Mouse (Mus musculus) liver, adult 2 months (tissue): ENCODE data around the gene Sh3gl2. TPM values are rescaled to one million over a fixed set of nuclear protein-coding genes. Genes with fewer than 3 reads are reported as not detected.

ENCODE experiments used
- DNase-seq: peaks from one replicate; pipeline ENCODE4 v3.0.0-alpha.2; 2011; ENCODE audit warnings: low read depth, low spot score; ENCODE audit errors: extremely low read depth
- H3K27ac ChIP-seq: fragments of 200-500 bp; replicated peaks from 2 replicates; pipeline ENCODE4 v1.5.1; 2012; ENCODE audit warnings: low read depth, mild to moderate bottlenecking, control low read depth, inconsistent platforms, low read length; ENCODE audit not compliant: insufficient read depth
- H3K27me3 ChIP-seq: fragments of 200-500 bp; 2 replicates; pipeline ENCODE4 v1.6.1; 2012; ENCODE audit warnings: mild to moderate bottlenecking, moderate library complexity, low read length, inconsistent platforms; ENCODE audit not compliant: control insufficient read depth, insufficient read depth
- H3K36me3 ChIP-seq: fragments of 200-500 bp; 2 replicates; pipeline ENCODE4 v1.6.1; 2012; ENCODE audit warnings: low read length, inconsistent platforms; ENCODE audit not compliant: control insufficient read depth, insufficient read depth
- H3K4me1 ChIP-seq: fragments of 200-500 bp; 2 replicates; pipeline ENCODE4 v1.6.1; 2011; ENCODE audit warnings: low read length; ENCODE audit not compliant: control insufficient read depth, insufficient read depth
- H3K4me3 ChIP-seq: fragments of 200-500 bp; 2 replicates; pipeline ENCODE4 v1.5.1; 2011; ENCODE audit warnings: low read depth, mild to moderate bottlenecking, control low read depth, low read length, moderate library complexity; ENCODE audit not compliant: insufficient read depth
- H3K79me2 ChIP-seq: fragments of 200-500 bp; 2 replicates; pipeline ENCODE4 v1.6.1; 2012; ENCODE audit warnings: inconsistent platforms, mild to moderate bottlenecking, low read length, moderate library complexity; ENCODE audit not compliant: control insufficient read depth, insufficient read depth
- H3K9ac ChIP-seq: fragments of 200-500 bp; 2 replicates; pipeline ENCODE4 v1.6.1; 2012; ENCODE audit warnings: low read depth, mild to moderate bottlenecking, control low read depth, inconsistent platforms, low read length
- CTCF ChIP-seq: fragments of 200-500 bp; IDR thresholded peaks from 2 replicates; pipeline ENCODE4 v1.5.1; 2011; ENCODE audit warnings: low read depth, low read length, control low read depth
- POLR2A ChIP-seq: fragments of 200-500 bp; IDR thresholded peaks from 2 replicates; pipeline ENCODE4 v1.6.1; 2011; ENCODE audit warnings: low read length, control low read depth; ENCODE audit not compliant: insufficient read depth; ENCODE audit errors: extremely low read depth
- WGBS: fragments of 180-500 bp; shearing (Covaris S2); methylation state at CpG from one replicate; pipeline ENCODE4 v1.1.7; 2018; 5-methylcytosine and 5-hydroxymethylcytosine counted together
- polyA plus RNA-seq: library from polyadenylated mRNA; depleted of rRNA; stranded (reverse); fragments of >200 nt; gene quantifications from 2 replicates; pipeline ENCODE4 v1.2.3, GENCODE M21; 2012
- total RNA-seq: library from RNA; depleted of rRNA; stranded (reverse); fragments of >200 nt; gene quantifications from 2 replicates; pipeline ENCODE4 v1.2.3, GENCODE M21; 2014

The Sh3gl2 gene
- total and polyA plus RNA-seq, 2 experiments: 0.09 TPM; not detected in 1

DNA sequence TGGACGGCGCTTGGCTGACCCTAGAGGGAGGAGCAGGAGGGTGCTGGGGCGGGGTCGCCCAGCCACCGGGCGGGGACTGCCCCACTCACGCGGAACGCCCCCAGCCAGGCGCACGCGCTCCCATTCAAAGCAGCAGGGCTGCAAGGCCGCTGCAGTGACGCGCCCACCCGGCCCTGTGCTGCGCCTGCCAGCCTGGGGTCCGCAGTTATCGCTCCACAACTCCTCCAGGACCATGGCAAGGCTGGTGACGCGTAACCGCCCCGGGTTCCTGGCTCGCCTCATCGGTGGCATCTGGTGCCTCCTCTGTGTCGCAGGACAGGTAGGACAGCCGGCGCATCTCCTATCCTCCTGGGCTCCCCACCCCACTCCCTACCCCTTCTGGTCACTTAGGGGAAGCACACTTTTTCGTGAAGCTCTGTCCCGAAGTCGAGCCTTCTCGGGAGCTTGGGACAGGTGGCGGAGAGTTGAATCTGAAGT is 309.3 kb downstream of the Sh3gl2 start:
- Histone ChIP-seq H3K4me1 (no peaks in the 10 kb centered on the region), H3K79me2 (no peaks in the 10 kb centered on the region), H3K27me3 (0 out of 2 replicates have a peak, but pooled peaks cover 3% of the 10 kb centered on the region), H3K9ac (no peak overlapping the region), H3K4me3 (peak overlapping the region; percentile 46; the same call in 1 of the 2 replicates), H3K36me3 (no peaks in the 10 kb centered on the region), H3K27ac (no peak overlapping the region)
- TF ChIP-seq POLR2A (no peak), CTCF (no peak)
- WGBS: 3% methylated on average over 33 of the region's 33 CpGs
- DNase-seq: no peak

DNA sequence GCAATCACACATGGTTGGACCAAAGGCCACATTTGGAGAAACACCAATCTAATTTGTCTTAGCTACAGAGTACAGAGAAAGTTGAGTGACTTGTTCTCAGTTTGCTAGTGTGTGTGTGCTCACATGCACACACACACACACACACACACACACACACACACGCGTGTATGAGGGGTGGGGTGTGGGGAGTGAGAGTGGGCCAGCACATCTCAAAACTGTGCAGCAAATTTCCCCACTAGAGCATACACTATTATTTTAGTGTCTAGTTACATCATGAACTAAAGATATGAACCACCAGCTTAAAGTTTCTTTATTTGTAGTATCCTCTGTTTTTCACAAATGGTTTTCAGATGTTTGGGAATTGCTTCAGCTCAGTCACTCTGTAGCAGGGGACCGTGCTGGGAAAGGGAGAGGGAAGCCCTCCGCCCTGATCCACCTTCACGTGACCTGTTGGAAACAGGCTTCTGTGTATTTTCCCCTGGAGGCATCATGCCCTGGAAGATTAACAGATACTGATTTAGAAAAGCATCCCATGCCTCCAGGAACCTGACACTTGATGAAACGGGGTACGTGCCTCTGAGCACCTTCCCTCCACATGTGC is 322.1 kb downstream of the Sh3gl2 start:
- DNase-seq: no peak
- H3K9ac ChIP-seq: no peak overlapping the region
- WGBS: 91% methylated on average over 7 of the region's 7 CpGs

DNA sequence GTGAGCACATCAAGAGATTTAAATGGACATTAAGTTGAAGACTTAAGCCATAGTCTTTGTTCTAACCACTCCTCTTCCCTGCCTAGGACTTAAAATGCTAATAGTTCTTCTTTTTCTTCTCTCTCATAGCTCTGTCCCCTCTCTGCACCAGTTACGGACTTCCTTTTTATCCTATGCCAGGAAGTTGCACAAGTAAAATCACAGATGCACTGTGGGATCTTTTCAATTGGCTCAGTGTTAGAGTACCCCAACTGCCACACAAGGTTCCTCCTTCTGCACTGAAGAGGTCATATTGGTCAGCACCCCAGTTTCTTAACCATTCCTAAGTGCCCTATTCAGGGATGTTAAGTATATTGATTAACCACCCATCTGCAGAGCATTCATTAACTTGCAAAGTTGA is 324.9 kb downstream of the Sh3gl2 start:
- H3K4me1 ChIP-seq: no peaks in the 10 kb centered on the region
- H3K4me3 ChIP-seq: no peak overlapping the region
- WGBS: 86% methylated on average over 1 of the region's 1 CpGs

More for the DNA sequence above, 322.1 kb downstream of the Sh3gl2 start:
- no peaks in the 10 kb centered on the region for H3K36me3 ChIP-seq
- H3K79me2 ChIP-seq: no peaks in the 10 kb centered on the region
- no peaks in the 10 kb centered on the region for H3K27me3 ChIP-seq
- no peak for TF ChIP-seq CTCF
- no peak overlapping the region for H3K27ac ChIP-seq
- no peak overlapping the region for H3K4me3 ChIP-seq
- H3K4me1 ChIP-seq: no peaks in the 10 kb centered on the region

DNA sequence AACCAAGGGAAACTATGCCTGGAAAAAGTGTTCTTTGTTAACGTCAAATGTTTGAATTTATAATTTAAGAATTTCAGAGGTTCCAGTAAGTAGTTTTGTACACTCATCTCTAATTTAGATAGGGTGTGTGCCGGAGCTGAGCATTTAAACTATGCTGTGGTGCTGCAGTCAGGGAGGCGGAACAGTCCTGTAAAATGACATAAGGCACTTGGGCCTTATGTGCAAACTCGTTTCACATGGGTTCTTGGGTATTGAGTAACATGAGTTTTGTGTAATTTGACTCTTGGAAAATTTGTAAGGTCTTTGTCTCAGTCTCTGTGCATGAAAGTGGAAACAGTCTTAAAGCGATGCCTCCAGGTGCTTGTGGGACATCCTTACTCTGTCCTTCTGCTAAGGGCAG is 334.8 kb downstream of the Sh3gl2 start:
- no peaks in the 10 kb centered on the region for H3K4me1 ChIP-seq
- 79% methylated on average over 5 of the region's 5 CpGs for WGBS

More for the DNA sequence above, 324.9 kb downstream of the Sh3gl2 start:
- Histone ChIP-seq H3K9ac (no peak overlapping the region), H3K27ac (no peak overlapping the region), H3K79me2 (no peaks in the 10 kb centered on the region), H3K36me3 (no peaks in the 10 kb centered on the region), H3K27me3 (no peaks in the 10 kb centered on the region)
- no peak for TF ChIP-seq POLR2A
- no peak for TF ChIP-seq CTCF
- no peak for DNase-seq

DNA sequence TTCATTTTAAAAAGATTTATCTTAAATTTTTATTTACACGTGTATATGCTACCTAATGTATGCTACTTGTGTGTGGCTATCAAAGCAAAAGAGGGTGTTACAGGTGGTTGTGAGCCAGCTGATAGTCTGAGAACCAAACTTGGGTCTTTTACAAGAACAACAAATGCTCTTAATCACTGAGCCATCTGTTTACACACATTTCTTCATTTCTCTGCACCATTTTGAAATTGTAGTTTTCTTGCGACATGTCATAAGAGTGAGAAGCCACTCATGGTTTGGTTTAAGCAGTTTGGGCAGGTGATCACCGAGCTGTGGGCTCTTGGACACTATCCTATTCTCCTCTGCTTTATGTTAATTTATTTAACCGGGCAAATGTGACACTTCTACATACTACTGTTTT is 338.3 kb downstream of the Sh3gl2 start:
- no peak for TF ChIP-seq CTCF
- TF ChIP-seq POLR2A: no peak
- Histone ChIP-seq H3K4me3 (no peak overlapping the region), H3K36me3 (no peaks in the 10 kb centered on the region), H3K79me2 (no peaks in the 10 kb centered on the region), H3K27me3 (no peaks in the 10 kb centered on the region), H3K27ac (no peak overlapping the region), H3K9ac (no peak overlapping the region), H3K4me1 (no peaks in the 10 kb centered on the region)
- peak; percentile 54 for DNase-seq
- WGBS: 68% methylated on average over 4 of the region's 4 CpGs

More for the DNA sequence above, 334.8 kb downstream of the Sh3gl2 start:
- no peak for DNase-seq
- Histone ChIP-seq H3K36me3 (no peaks in the 10 kb centered on the region), H3K27me3 (no peaks in the 10 kb centered on the region), H3K27ac (no peak overlapping the region), H3K4me3 (no peak overlapping the region), H3K79me2 (no peaks in the 10 kb centered on the region), H3K9ac (no peak overlapping the region)
- TF ChIP-seq CTCF (no peak), POLR2A (no peak)

DNA sequence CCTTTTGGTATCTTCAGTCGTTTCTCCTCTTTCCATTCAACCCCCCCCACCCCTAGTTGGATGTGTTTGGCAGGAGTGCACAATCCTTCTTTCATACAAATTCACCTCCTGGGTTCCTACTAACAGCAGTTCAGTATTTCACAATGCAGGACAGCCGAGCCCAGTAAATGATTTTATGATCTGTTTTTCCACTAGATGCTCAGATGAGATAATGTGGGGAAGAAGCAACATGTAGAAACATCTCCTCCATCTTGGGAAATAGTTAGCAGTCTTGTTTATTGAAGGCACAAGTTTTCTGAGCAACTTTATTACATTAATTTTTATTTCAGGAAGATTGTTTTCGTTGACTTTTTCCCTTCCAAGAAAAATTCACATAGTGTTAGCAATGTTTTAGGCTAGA is 349.8 kb downstream of the Sh3gl2 start:
- WGBS: 59% methylated on average over 3 of the region's 3 CpGs
- H3K27ac ChIP-seq: no peak overlapping the region

More for the DNA sequence above, 349.8 kb downstream of the Sh3gl2 start:
- H3K79me2 ChIP-seq: no peaks in the 10 kb centered on the region
- TF ChIP-seq CTCF (no peak), POLR2A (no peak)
- no peak for DNase-seq
- H3K4me3 ChIP-seq: no peak overlapping the region
- H3K4me1 ChIP-seq: no peaks in the 10 kb centered on the region
- no peaks in the 10 kb centered on the region for H3K27me3 ChIP-seq
- H3K36me3 ChIP-seq: no peaks in the 10 kb centered on the region
- no peak overlapping the region for H3K9ac ChIP-seq
